Mouse (Mus musculus) liver, adult (tissue): ENCODE data around the gene Ntm.

Experiments used
- GATA4 ChIP-seq: IDR thresholded peaks from 2 replicates; pipeline ENCODE4 v1.6.1; 2014; ENCODE audit warnings: mild to moderate bottlenecking, low read length; ENCODE audit not compliant: insufficient replicate concordance

The Ntm gene

GRCm38 (mm10) chr9:29479051-29479450 is 483.9 kb downstream of the Ntm start:
- TF ChIP-seq GATA4, result no peak

- TF ChIP-seq GATA4, result no peak
Observed at GRCm38 (mm10) chr9:29477219-29477618, 485.7 kb downstream of the Ntm start.

GRCm38 (mm10) chr9:29473418-29473817 is 489.5 kb downstream of the Ntm start:
- TF ChIP-seq GATA4, result no peak

DNA sequence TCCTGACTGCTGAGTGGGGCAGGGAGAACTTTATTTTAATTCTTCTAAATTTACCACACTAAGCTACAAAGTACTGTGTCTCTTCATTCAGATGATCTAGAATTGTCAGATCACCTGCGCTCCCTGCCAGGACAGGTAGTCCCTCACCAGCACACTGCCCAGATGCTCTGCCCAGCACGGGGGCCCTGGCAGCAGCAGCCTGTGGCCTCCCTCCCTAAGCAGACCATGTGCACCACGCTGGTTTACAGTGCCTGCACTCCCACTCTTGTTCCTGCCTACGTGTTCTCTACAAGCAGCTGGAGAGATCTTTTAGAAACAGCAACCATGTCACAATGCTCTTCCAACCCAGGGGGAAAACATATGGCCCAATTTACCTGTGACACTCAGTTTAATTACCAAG is 490.7 kb downstream of the Ntm start:
- no peak for TF ChIP-seq GATA4

- no peak for TF ChIP-seq GATA4
Observed at GRCm38 (mm10) chr9:29464756-29465155, 498.2 kb downstream of the Ntm start.

- TF ChIP-seq GATA4, result no peak
Observed at GRCm38 (mm10) chr9:29462970-29463593, 499.9 kb downstream of the Ntm start.

- no peak for TF ChIP-seq GATA4
Observed at GRCm38 (mm10) chr9:29457976-29458572, 504.9 kb downstream of the Ntm start.

GRCm38 (mm10) chr9:29456014-29456413 is 506.9 kb downstream of the Ntm start:
- no peak for TF ChIP-seq GATA4

GRCm38 (mm10) chr9:29451232-29451631 is 511.7 kb downstream of the Ntm start:
- TF ChIP-seq GATA4, result no peak

GRCm38 (mm10) chr9:29444001-29444400 is 518.9 kb downstream of the Ntm start:
- no peak for TF ChIP-seq GATA4

DNA sequence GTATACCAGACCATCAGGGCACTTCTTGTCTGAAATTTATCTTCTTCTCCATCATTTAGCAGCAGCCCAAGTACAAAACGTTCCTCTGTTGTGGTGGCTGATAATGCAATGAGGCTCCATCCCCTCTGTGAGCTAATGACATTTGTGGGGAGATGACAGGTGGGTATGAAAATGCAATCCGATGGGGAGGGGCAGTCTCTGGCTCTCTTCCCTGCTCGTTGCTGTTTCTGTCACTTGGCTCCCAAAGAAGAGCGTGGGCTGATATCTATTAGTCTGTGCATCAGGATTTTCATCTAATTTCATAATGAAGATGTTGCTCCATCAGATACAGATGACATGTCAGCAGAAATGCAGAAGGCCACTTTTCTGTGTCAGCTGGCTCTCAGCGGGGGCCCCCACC is 523.5 kb downstream of the Ntm start:
- no peak for TF ChIP-seq GATA4

GRCm38 (mm10) chr9:29434611-29435010 is 528.3 kb downstream of the Ntm start:
- no peak for TF ChIP-seq GATA4

DNA sequence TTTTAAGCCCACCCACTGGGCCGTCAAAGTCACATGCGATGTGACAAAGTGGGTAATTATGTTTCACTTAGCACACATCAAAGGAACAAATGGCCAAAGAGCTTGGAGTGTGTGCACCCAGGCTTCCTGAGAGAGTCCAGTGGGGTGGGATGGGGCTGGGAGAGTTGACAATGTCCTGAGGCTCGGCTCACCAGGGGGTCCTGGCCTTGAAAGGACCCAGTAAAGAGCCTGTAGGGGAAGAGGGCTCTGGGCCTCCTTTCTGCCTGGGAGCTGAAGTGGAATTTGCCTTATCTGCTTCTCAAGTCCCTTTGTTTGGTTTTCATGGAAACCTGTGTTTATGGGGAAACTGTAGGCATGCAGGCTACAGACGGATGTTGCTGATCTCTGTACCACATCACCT is 529.0 kb downstream of the Ntm start:
- TF ChIP-seq GATA4, result no peak

DNA sequence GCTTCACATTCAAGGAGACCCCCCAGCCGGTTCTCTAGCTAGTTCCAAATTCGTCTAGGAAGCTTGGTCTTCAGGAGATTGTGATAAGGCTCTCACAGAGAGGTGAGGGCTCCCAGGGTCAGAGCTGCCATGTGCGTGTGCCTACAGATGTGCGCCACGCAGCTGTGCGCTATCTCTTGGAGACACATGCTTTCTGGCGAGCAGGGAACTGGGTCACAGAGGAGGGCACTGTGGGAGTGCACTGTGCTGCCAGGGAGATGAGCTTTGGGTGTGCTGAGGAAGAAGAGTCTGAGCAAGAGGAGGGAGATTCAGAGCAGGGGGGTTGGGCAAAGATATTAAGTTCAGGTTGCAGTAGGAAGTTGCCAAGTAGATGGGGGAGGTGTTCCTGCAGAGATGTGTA is 529.8 kb downstream of the Ntm start:
- TF ChIP-seq GATA4, result no peak

- no peak for TF ChIP-seq GATA4
Observed at GRCm38 (mm10) chr9:29431590-29431989, 531.4 kb downstream of the Ntm start.

- TF ChIP-seq GATA4, result no peak
Observed at GRCm38 (mm10) chr9:29430189-29430588, 532.8 kb downstream of the Ntm start.

GRCm38 (mm10) chr9:29428322-29428721 is 534.6 kb downstream of the Ntm start:
- TF ChIP-seq GATA4, result no peak

- no peak for TF ChIP-seq GATA4
Observed at GRCm38 (mm10) chr9:29426261-29426660, 536.7 kb downstream of the Ntm start.

DNA sequence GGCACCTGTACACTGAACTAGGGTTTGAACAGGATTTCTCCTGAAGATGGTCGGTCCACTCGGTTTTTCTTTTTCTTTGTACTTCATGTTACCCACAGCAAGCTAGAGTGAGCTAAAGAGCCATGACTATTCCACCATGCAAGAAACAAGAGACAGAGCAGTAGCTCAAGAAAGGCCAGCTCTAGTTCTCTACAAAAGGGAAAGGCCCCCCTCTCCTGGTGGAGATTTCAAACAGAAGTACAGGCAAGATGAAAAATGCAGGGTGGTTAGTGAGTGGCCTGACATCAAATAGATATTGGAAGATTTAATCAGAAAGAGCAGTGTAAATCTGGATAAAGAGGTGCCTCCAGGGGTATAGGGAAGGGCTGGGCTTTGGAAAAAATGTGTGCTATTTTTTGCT is 547.4 kb downstream of the Ntm start:
- no peak for TF ChIP-seq GATA4
